Comparison of ENCODE assay signal across 26 mouse cellular contexts in the genomic region with DNA sequence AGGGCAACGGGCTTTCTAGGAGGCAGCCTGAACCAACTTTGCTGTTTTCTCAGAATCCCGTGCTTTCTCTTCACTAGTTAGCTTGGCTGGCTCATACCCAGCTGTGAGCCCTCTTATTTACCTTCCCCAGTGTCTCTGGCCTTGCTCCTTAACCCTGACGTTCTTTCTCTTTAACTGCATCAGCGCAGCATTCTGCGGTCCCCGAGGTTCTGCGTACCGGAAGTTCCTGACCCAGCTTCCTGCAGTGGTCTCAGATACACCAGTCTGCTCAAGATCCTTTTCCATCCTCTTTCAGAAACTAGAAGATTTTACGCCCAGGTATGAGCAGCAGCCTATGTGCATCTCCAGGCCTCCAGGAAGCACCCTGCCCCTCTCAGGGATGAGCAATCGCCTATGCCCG. TPM values are rescaled to one million over a fixed set of nuclear protein-coding genes. Genes with fewer than 3 reads are reported as not detected.
DNase-seq lines count a peak whose midpoint lies in the region; ATAC-seq and TF ChIP-seq lines count a peak whose summit lies in the region.
"Had no signal": no experiment of that assay in that cellular context is flagged by ENCODE, and none has a peak within 500 bp of the region (broad histone marks: within the 10 kb centered on the region; RNA-seq: fewer than 3 reads in every experiment).

No protein-coding gene starts in this region.

- peaks cover 6% of the 10 kb centered on the region; the same call in 1 of the 2 replicates for H3K4me1 ChIP-seq in heart, embryonic 12.5 days (replicated peaks)
- H3K4me1 ChIP-seq in lung, postnatal 0 days (ENCODE audit: insufficient read depth, low read depth, low read length) = no peaks in the 10 kb centered on the region
- H3K4me1 ChIP-seq: embryonic facial prominence, embryonic 15.5 days; forebrain, embryonic 15.5 days; heart, embryonic 15.5 days; intestine, embryonic 15.5 days; midbrain, embryonic 12.5 days had no signal

- no peak for TF ChIP-seq CTCF in lung, postnatal 0 days (IDR thresholded peaks at IDR 0.05)

- no peaks in the 10 kb centered on the region for H3K36me3 ChIP-seq in heart, embryonic 12.5 days
- H3K36me3 ChIP-seq in lung, postnatal 0 days (ENCODE audit: insufficient read depth, low read length) = no peaks in the 10 kb centered on the region
- H3K36me3 ChIP-seq: embryonic facial prominence, embryonic 15.5 days; forebrain, embryonic 15.5 days; G1E; heart, embryonic 15.5 days; intestine, embryonic 15.5 days; midbrain, embryonic 12.5 days had no signal

- H3K4me3 ChIP-seq in heart, embryonic 12.5 days = no peak overlapping the region
- no peak overlapping the region for H3K4me3 ChIP-seq in lung, postnatal 0 days (ENCODE audit: low read depth, low read length)
- H3K4me3 ChIP-seq: embryonic facial prominence, embryonic 15.5 days; forebrain, embryonic 15.5 days; heart, embryonic 15.5 days; intestine, embryonic 15.5 days; midbrain, embryonic 12.5 days had no signal

- peak; percentile 70 for ATAC-seq in activated CD4-positive, CD25-positive, alpha-beta regulatory T cell, adult 4 months
- no peak for ATAC-seq in heart, embryonic 12.5 days (ENCODE audit: insufficient number of reproducible peaks, low FRiP score)
- no peak for ATAC-seq in lung, postnatal 0 days
- ATAC-seq: forebrain, embryonic 15.5 days; intestine, embryonic 15.5 days had no signal

- H3K4me2 ChIP-seq in heart, embryonic 12.5 days = no peak overlapping the region
- H3K4me2 ChIP-seq in lung, postnatal 0 days (replicated peaks; ENCODE audit: low read depth, low read length) = no peak overlapping the region
- H3K4me2 ChIP-seq: embryonic facial prominence, embryonic 15.5 days; forebrain, embryonic 15.5 days; heart, embryonic 15.5 days; hindbrain, embryonic 14.5 days; intestine, embryonic 15.5 days; midbrain, embryonic 12.5 days had no signal

- no peaks in the 10 kb centered on the region for H3K27me3 ChIP-seq in heart, embryonic 12.5 days (replicated peaks)
- H3K27me3 ChIP-seq in lung, postnatal 0 days (replicated peaks; ENCODE audit: insufficient read depth, low read length) = no peaks in the 10 kb centered on the region
- H3K27me3 ChIP-seq: CH12.LX; embryonic facial prominence, embryonic 15.5 days; forebrain, embryonic 15.5 days; heart, embryonic 15.5 days; intestine, embryonic 15.5 days; Patski had no signal

- H3K9me3 ChIP-seq in heart, embryonic 12.5 days (replicated peaks) = no peaks in the 10 kb centered on the region
- no peaks in the 10 kb centered on the region for H3K9me3 ChIP-seq in lung, postnatal 0 days (ENCODE audit: low read length)
- H3K9me3 ChIP-seq: embryonic facial prominence, embryonic 15.5 days; forebrain, embryonic 15.5 days; G1E; heart, embryonic 15.5 days; intestine, embryonic 15.5 days; midbrain, embryonic 12.5 days had no signal

- no peak for TF ChIP-seq EP300 in lung, postnatal 0 days (IDR thresholded peaks at IDR 0.05)

- H3K9ac ChIP-seq in heart, embryonic 12.5 days = no peak overlapping the region
- no peak overlapping the region for H3K9ac ChIP-seq in lung, postnatal 0 days (replicated peaks; ENCODE audit: low read depth)
- H3K9ac ChIP-seq: embryonic facial prominence, embryonic 15.5 days; forebrain, embryonic 15.5 days; heart, embryonic 15.5 days; hindbrain, embryonic 14.5 days; intestine, embryonic 15.5 days; midbrain, embryonic 12.5 days had no signal

- peak; percentile 29 for DNase-seq in 416B (ENCODE audit: low read depth)
- DNase-seq in CD4-positive helper T cell, adult 2 months (ENCODE audit: low read depth, low spot score) = peak; percentile 76
- DNase-seq in naive thymus-derived CD4-positive, alpha-beta T cell, adult 2 months (ENCODE audit: low read depth) = peak; percentile 71
- no peak for DNase-seq in frontal cortex, postnatal 25 days (ENCODE audit: low spot score in 2 of 2)
- no peak for DNase-seq in lung, postnatal 0 days (ENCODE audit: low spot score)
- DNase-seq: adrenal gland, postnatal 14 days; cerebellum, adult 9-10 months; gastrocnemius, postnatal 25 days; heart, postnatal 36 days; kidney, adult 9 months; kidney, postnatal 14 days; right cerebral cortex, postnatal 14 days; spleen, adult 18-20 months had no signal

- H3K27ac ChIP-seq in heart, embryonic 12.5 days (ENCODE audit: poor library complexity, severe bottlenecking) = no peak overlapping the region
- no peak overlapping the region for H3K27ac ChIP-seq in lung, postnatal 0 days (ENCODE audit: low read length)
- H3K27ac ChIP-seq: embryonic facial prominence, embryonic 15.5 days; forebrain, embryonic 15.5 days; heart, embryonic 15.5 days; hindbrain, embryonic 14.5 days; intestine, embryonic 15.5 days; macrophage; midbrain, embryonic 12.5 days had no signal

- WGBS in heart, embryonic 12.5 days = 81% methylated on average over 11 of the region's 11 CpGs
- WGBS in lung, postnatal 0 days = 78% methylated on average over 11 of the region's 11 CpGs

RNA-seq across cellular contexts. Expression of a gene that starts 48.4 kb away (rescaled TPM):
- 10 to 100 TPM in 1 of 2 experiments, 1 to 10 TPM in 1; 7.7 to 17.7 TPM for polyA plus RNA-seq in activated CD4-positive, CD25-positive, alpha-beta regulatory T cell, adult 4 months (2017; shearing (Covaris generic))
- 0.17 and 0.19 TPM in 2 replicates for polyA plus RNA-seq in heart, embryonic 12.5 days (2016; fragmentation: Nextera tagmentation; extraction: Ambion mirVana)
- 0.39 and 0.44 TPM in 2 replicates for polyA plus RNA-seq in lung, postnatal 0 days (2015; fragmentation: Nextera tagmentation; extraction: Ambion mirVana)
- polyA plus RNA-seq: forebrain, embryonic 15.5 days; liver, adult 2 months; midbrain, embryonic 12.5 days had no signal

RNA-seq across cellular contexts. Expression of a gene that starts 56.6 kb away (rescaled TPM):
- 1 to 10 TPM; 1.3 to 1.5 TPM for polyA plus RNA-seq in activated CD4-positive, CD25-positive, alpha-beta regulatory T cell, adult 4 months (2017; shearing (Covaris generic))
- 3.6 and 3.7 TPM in 2 replicates for polyA plus RNA-seq in heart, embryonic 12.5 days (2016; fragmentation: Nextera tagmentation; extraction: Ambion mirVana)
- 6.3 and 8.2 TPM in 2 replicates for polyA plus RNA-seq in lung, postnatal 0 days (2015; fragmentation: Nextera tagmentation; extraction: Ambion mirVana)
- polyA plus RNA-seq: Patski had no signal

Comparison
In these comparisons a context has a peak if more than half of its experiments do, and no peak if none do; other contexts are left out.
1. DNase-seq: peak in 416B (single experiment), CD4-positive helper T cell, adult 2 months (single experiment) and naive thymus-derived CD4-positive, alpha-beta T cell, adult 2 months (single experiment); none in frontal cortex, postnatal 25 days (0 of 2) and lung, postnatal 0 days (single experiment).